In genomic region chr15:82353078-82353744, GRCm38 (mm10) we compare ENCODE assay signal across 8 mouse cellular contexts. TPM values are rescaled to one million over a fixed set of nuclear protein-coding genes. Genes with fewer than 3 reads are reported as not detected.
DNase-seq lines count a peak whose midpoint lies in the region; ATAC-seq and TF ChIP-seq lines count a peak whose summit lies in the region.

No protein-coding gene starts in this region.

- H3K9ac ChIP-seq in forebrain, embryonic 16.5 days (replicated peaks; ENCODE audit: low read depth, low read length) = peak overlapping the region; percentile 98
- H3K9ac ChIP-seq in liver, embryonic 13.5 days = peak overlapping the region; percentile 99

- H3K9me3 ChIP-seq in G1E (replicated peaks) = 0 out of 2 replicates have a peak, but pooled peaks cover 3% of the 10 kb centered on the region
- H3K9me3 ChIP-seq in forebrain, embryonic 16.5 days (ENCODE audit: control insufficient read depth, low read length) = no peaks in the 10 kb centered on the region
- no peaks in the 10 kb centered on the region for H3K9me3 ChIP-seq in liver, embryonic 13.5 days (replicated peaks)

- peaks cover 60% of the 10 kb centered on the region for H3K4me1 ChIP-seq in G1E (ENCODE audit: insufficient read depth, low read depth, low read length)
- peaks cover 16% of the 10 kb centered on the region for H3K4me1 ChIP-seq in forebrain, embryonic 16.5 days (replicated peaks; ENCODE audit: control insufficient read depth, insufficient read depth, low read length)
- peaks cover 63% of the 10 kb centered on the region for H3K4me1 ChIP-seq in liver, embryonic 13.5 days (replicated peaks)

- H3K4me2 ChIP-seq in forebrain, embryonic 16.5 days (ENCODE audit: low read length) = peak overlapping the region; percentile 85
- peak overlapping the region; percentile 90 for H3K4me2 ChIP-seq in liver, embryonic 13.5 days

- H3K4me3 ChIP-seq in G1E (ENCODE audit: low read depth, low read length) = peak overlapping the region; percentile 94
- H3K4me3 ChIP-seq in forebrain, embryonic 16.5 days (replicated peaks; ENCODE audit: low read length) = peak overlapping the region; percentile 95
- H3K4me3 ChIP-seq in liver, embryonic 13.5 days (replicated peaks) = peak overlapping the region; percentile 97

- TF ChIP-seq CTCF in G1E (IDR thresholded peaks at IDR 0.05; ENCODE audit: low read depth, low read length) = no peak

- no peak overlapping the region for H3K27ac ChIP-seq in forebrain, embryonic 16.5 days (ENCODE audit: low read length)
- H3K27ac ChIP-seq in liver, embryonic 13.5 days = peak overlapping the region; percentile 94

- DNase-seq in kidney, adult 11 months = peak; percentile 36
- no peak for DNase-seq in kidney, postnatal 14 days
- DNase-seq in G1E (ENCODE audit: low spot score) = no peak
- DNase-seq in liver, embryonic 13.5 days = no peak
- DNase-seq in T-cell, adult 2 months (ENCODE audit: low spot score) = no peak
- DNase-seq in ovary, postnatal 14 days (ENCODE audit: low spot score) = no peak

- ATAC-seq in G1E (ENCODE audit: extremely low read depth, insufficient number of reproducible peaks, low FRiP score, poor library complexity, severe bottlenecking) = no peak
- no peak for ATAC-seq in forebrain, embryonic 16.5 days
- ATAC-seq in liver, embryonic 13.5 days (ENCODE audit: low read depth) = no peak
- no peak for ATAC-seq in cerebellum, adult (ENCODE audit: insufficient number of reproducible peaks, low FRiP score, low TSS enrichment)

- peaks cover 54% of the 10 kb centered on the region for H3K36me3 ChIP-seq in G1E (replicated peaks)
- peaks cover 22% of the 10 kb centered on the region for H3K36me3 ChIP-seq in forebrain, embryonic 16.5 days (ENCODE audit: control insufficient read depth, insufficient read depth)
- peaks cover 32% of the 10 kb centered on the region for H3K36me3 ChIP-seq in liver, embryonic 13.5 days

- 32% methylated on average over 14 of the region's 14 CpGs for WGBS in forebrain, embryonic 16.5 days
- WGBS in liver, embryonic 13.5 days (ENCODE audit: insufficient replicate concordance) = 16% methylated on average over 14 of the region's 14 CpGs

- H3K27me3 ChIP-seq in G1E (ENCODE audit: insufficient read depth, low read length) = no peaks in the 10 kb centered on the region
- no peaks in the 10 kb centered on the region for H3K27me3 ChIP-seq in forebrain, embryonic 16.5 days (replicated peaks; ENCODE audit: control insufficient read depth, insufficient read depth, low read length)
- no peaks in the 10 kb centered on the region for H3K27me3 ChIP-seq in liver, embryonic 13.5 days

RNA-seq across cellular contexts. Expression of gene Ndufa6, which starts 0.9 kb away (rescaled TPM):
- 117 and 124 TPM in 2 replicates for total RNA-seq in G1E (2014; fragmentation: Nextera tagmentation)
- 344 and 364 TPM in 2 replicates for total RNA-seq in G1E (2017)
- 215 and 331 TPM in 2 replicates for polyA plus RNA-seq in G1E (2012)
- polyA plus RNA-seq in forebrain, embryonic 16.5 days (2015; fragmentation: Nextera tagmentation; extraction: Ambion mirVana) = 277 and 297 TPM in 2 replicates
- 356 and 357 TPM in 2 replicates for polyA plus RNA-seq in liver, embryonic 13.5 days (2015; fragmentation: Nextera tagmentation; extraction: Ambion mirVana)

RNA-seq across cellular contexts. Expression of gene Smdt1, which starts 14.5 kb away (rescaled TPM):
- total RNA-seq in G1E (2014; fragmentation: Nextera tagmentation) (68.2 and 118 TPM in 2 replicates), G1E (2017) (115 and 129 TPM in 2 replicates)
- polyA plus RNA-seq in G1E (2012) = 116 and 137 TPM in 2 replicates
- polyA plus RNA-seq in forebrain, embryonic 16.5 days (2015; fragmentation: Nextera tagmentation; extraction: Ambion mirVana) = 269 and 282 TPM in 2 replicates
- 202 and 208 TPM in 2 replicates for polyA plus RNA-seq in liver, embryonic 13.5 days (2015; fragmentation: Nextera tagmentation; extraction: Ambion mirVana)

RNA-seq across cellular contexts. Expression of gene Pheta2, which starts 14.5 kb away (rescaled TPM):
- 50.8 and 67.8 TPM in 2 replicates for total RNA-seq in G1E (2014; fragmentation: Nextera tagmentation)
- total RNA-seq in G1E (2017) = 37.9 and 42.2 TPM in 2 replicates
- polyA plus RNA-seq in G1E (2012) = 12.5 and 18.8 TPM in 2 replicates
- polyA plus RNA-seq in forebrain, embryonic 16.5 days (2015; fragmentation: Nextera tagmentation; extraction: Ambion mirVana) = 2.0 TPM in 2 replicates
- polyA plus RNA-seq in liver, embryonic 13.5 days (2015; fragmentation: Nextera tagmentation; extraction: Ambion mirVana) = 43.4 and 43.8 TPM in 2 replicates

RNA-seq across cellular contexts. Expression of gene Naga, which starts 14.5 kb away (rescaled TPM):
- total RNA-seq in G1E (2014; fragmentation: Nextera tagmentation) = 190 and 198 TPM in 2 replicates
- total RNA-seq in G1E (2017) = 200 and 229 TPM in 2 replicates
- 274 and 333 TPM in 2 replicates for polyA plus RNA-seq in G1E (2012)
- 23.4 and 26.1 TPM in 2 replicates for polyA plus RNA-seq in forebrain, embryonic 16.5 days (2015; fragmentation: Nextera tagmentation; extraction: Ambion mirVana)
- 34.3 and 35.7 TPM in 2 replicates for polyA plus RNA-seq in liver, embryonic 13.5 days (2015; fragmentation: Nextera tagmentation; extraction: Ambion mirVana)

RNA-seq across cellular contexts. Expression of gene Cyp2d22, which starts 26.8 kb away (rescaled TPM):
- total RNA-seq in G1E (2014; fragmentation: Nextera tagmentation) = not detected in 2 replicates
- total RNA-seq in G1E (2017) = 0.11 and 1.0 TPM in 2 replicates
- polyA plus RNA-seq in G1E (2012) = not detected in 2 replicates
- polyA plus RNA-seq in forebrain, embryonic 16.5 days (2015; fragmentation: Nextera tagmentation; extraction: Ambion mirVana) = 1.1 and 1.4 TPM in 2 replicates
- 7.8 and 9.3 TPM in 2 replicates for polyA plus RNA-seq in liver, embryonic 13.5 days (2015; fragmentation: Nextera tagmentation; extraction: Ambion mirVana)
